Mouse (Mus musculus) testis, adult 2 months (tissue): ENCODE results near the gene Sf1.

Source experiments
- CTCF ChIP-seq: fragments of 200-500 bp; IDR thresholded peaks from 2 replicates; pipeline ENCODE4 v1.5.1; 2012; ENCODE audit warnings: low read depth, mild to moderate bottlenecking, inconsistent platforms, low read length, moderate library complexity; ENCODE audit not compliant: control insufficient read depth, insufficient read depth, insufficient replicate concordance
- POLR2A ChIP-seq: fragments of 200-500 bp; IDR thresholded peaks from 2 replicates; pipeline ENCODE4 v1.6.1; 2012; ENCODE audit warnings: low read depth, mild to moderate bottlenecking, inconsistent platforms, low read length, moderate library complexity; ENCODE audit not compliant: control insufficient read depth

GRCm38 (mm10) chr19:6382323-6382924 is 18.9 kb downstream of the Sf1 start:
- TF ChIP-seq CTCF (no peak), POLR2A (no peak)
